Mouse (Mus musculus) layer of hippocampus, adult 9-10 months (tissue): Measurements from ENCODE around the gene Dgkd.
A peak's percentile ranks its signal among the peaks of the same experiment; 100 is the strongest.

Experiments
- DNase-seq: peaks from one replicate; pipeline ENCODE4 v3.0.0; 2022; ENCODE audit warnings: low spot score

Gene Dgkd

DNA sequence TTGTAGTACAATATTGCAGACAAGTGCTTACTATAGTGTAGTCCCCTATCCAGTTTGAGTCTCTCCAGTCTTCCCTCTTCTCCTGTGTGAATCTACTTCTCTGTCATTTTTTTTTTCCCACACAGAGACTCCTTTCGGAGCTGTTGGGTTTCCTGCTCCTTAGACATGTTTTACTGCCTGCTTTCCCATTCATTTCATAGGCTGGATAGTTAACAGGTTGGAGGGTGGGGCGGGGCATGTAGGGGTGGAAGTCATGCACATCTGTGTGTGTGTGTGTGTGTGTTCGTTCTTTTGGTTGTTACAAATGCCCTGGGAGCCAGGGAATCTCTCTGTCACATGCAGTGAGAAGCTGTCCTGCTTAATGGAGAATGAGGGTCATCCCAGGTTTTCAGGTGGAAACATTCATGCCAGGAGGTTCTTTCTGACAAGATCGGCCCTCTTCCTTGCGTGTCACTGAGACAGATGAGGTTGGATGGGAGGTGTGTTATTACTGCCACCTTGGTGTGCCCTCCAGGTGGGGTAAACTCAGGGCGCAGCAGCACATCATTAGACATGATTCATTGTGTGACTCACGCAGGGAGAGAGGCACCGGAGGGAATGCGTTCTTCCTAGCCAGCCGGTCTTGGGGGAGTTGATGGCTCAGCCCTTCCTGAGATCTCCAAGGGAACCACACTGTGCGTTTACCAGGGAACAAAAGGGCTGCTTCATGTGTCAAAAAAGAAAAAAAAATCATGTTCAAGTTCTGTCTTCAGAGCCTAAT is 4.7 kb upstream of the Dgkd start:
- no peak for DNase-seq

DNA sequence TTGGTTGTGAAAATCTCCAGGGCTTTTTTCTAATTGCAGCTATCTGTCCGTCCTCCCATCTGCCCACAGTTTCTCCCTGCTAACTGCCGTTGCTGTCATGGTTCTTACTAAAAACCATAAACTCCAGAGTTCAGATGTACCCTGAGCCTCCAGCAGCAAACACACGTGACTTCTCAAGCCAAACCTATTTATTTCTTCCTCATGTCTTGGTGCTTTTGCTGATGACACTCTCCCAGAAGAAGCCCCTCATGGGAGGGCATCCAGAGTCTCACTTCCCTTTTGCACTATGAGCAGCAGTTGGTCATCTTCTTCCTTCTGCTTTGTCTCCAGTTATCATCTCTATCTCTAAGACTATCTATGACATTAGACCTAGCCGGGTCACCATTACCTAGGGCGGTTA is 3.8 kb upstream of the Dgkd start:
- DNase-seq: no peak

DNA sequence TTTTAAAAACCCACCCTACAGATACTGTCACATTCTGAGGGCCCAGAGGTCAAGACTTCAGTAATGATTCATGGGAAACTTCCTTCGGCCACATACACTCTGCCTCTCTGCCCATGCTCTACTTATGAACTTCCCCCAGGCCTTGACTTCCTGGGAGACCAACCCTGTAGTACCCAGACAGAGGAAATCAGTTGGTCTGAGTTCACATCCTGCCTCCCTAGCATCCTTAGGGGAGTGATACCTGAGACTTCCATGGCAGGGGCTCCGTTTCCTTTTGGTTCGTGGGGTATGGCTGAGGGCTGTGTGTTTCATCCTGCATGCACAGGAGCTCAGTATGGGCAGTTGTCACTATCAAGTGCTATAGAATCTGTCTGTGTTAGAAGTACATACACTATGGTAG is 1.7 kb upstream of the Dgkd start:
- DNase-seq: no peak

- no peak for DNase-seq
These were observed 851 bp upstream of the Dgkd start for GRCm38 (mm10) chr1:87852081-87852790.

DNA sequence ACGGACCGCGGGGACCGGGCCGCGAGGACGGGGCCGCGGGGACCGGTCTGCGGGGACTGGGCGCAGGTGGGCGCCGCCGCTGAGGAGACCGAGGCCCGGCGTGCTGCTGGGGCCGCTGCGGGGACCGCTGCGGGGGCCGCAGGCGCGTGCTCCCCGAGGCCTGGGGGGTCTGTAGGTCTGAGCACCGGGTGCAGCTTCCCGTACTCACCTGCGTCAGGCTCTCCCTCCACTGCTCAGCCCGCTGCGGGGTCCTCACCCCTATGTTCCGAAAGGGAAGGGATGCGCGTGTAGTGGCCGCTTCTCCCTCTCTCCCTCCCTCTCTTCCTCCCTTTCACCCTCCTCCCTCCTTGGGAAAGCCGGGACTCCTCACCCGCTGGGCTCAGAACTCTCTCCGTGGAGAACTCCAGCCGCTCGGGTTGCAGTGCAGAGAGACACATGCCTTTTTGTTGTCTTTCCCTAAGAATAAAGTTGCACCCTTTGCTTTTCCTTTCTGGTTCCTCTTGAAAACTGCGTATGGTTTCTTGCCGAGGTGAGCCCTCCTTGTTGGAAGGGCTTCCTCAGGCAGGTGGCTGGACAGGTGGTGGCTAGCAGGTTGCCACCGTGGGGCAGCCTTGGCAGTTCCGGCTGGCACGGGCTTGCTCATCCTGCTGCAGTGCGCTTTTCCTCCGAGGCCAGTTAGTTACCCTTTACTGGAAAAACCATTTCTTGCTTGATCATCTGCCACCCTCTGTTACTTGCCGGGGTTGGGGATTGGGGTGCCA is 694 bp downstream of the Dgkd start:
- DNase-seq: no peak

DNA sequence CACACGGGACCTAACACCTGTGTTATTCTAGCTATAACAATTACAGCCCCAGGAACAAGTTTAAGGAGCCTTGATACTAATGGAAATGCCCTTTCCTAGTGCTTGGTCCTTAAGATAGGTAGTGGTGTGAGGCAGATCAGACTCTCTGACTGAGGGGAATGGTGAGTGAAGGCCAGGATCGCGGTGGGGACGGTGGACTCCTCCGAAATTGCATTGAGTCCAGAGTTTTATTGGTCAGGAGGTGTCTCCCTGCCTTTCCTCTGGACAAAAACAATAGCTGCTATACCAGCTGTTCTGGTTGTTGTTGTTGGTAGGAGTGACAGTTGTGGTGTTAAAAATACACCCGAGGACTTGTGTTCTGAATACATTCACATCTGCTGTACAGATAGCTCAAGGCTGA is 1.3 kb downstream of the Dgkd start:
- no peak for DNase-seq

DNA sequence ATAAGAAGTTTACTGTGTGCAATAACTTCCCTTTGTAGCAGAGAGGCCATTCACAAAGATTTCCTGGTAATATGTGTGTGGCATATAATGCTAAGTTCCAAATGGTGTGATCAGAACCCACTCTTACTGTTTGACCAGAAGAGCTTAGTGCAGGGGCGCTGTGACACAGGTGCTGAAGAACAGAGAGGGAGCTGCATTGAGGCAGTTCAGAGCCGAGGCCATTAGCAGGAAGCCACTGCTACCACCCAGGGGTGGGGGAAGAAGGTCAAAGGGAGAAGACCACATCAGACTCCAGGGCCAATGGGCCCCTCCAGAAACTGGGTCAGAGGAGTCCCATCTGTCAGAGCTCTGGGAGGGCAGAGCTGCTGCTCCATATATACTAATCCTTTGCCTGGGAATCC is 1.8 kb downstream of the Dgkd start:
- no peak for DNase-seq

GRCm38 (mm10) chr1:87855522-87855921 is 2.4 kb downstream of the Dgkd start:
- no peak for DNase-seq

GRCm38 (mm10) chr1:87856823-87857222 is 3.7 kb downstream of the Dgkd start:
- DNase-seq: no peak

- no peak for DNase-seq
These were observed 4.9 kb downstream of the Dgkd start for GRCm38 (mm10) chr1:87858031-87858430.

- DNase-seq: no peak
These were observed 5.4 kb downstream of the Dgkd start for GRCm38 (mm10) chr1:87858529-87858928.

- no peak for DNase-seq
These were observed 10.5 kb downstream of the Dgkd start for GRCm38 (mm10) chr1:87863602-87864001.

DNA sequence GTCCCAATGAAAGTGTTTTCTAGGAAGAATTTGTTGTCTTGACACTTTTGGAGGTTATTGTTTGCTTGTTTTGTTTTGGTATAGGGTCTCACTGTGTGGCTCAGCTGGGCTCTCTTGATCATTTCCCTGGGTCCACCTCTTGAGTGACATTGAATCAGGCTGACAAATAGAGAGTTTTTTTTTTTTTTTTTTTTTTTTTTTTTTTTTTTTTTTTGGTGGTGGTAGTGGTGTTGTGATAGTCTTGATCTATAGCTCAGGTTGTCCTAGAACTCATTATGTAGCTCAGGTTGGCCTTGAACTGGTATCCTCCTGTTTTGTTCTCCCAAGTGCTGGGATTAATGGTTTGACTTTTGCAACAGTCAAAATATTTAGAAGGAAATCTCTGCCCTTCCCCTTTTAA is 11.8 kb downstream of the Dgkd start:
- DNase-seq: no peak

GRCm38 (mm10) chr1:87866672-87867071 is 13.6 kb downstream of the Dgkd start:
- DNase-seq: no peak

DNA sequence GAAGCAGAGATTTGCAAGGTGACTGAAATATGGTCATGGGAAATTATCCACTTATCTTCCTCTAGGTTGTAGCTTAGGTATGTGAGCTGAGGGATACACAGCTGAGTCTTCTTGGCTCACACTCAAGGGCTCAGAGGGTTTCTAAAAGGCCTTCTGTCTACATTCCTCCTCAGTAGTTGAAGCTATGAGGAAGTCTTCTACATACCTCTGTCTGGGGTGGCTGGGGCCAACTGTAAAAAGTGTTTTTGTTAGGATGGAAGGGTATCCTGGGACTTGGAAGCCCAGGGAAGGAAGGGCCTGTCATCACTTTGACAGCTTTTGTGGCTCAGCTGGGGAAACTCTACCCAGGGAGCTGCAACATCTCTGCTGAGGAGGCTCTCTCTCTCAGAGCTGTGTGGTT is 18.5 kb downstream of the Dgkd start:
- DNase-seq: no peak

DNA sequence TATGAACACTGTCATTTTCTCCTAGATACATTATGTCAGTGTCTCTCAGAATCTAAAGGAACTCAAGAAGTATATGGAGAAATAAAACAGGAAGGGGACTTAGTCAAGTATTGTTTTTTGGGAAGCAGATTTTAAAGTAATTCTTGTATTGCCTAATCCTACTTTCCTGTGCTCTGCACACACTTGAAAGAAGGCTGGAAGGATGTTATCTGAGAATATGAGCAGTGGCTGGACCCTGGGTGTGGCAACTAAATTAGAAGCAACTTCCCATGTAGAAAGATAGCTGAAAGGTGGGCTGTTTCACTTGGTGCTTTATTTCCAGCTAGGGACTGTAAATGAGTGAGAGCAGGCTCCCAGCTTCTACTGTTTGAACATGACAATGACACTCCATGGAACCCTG is 20.0 kb downstream of the Dgkd start:
- DNase-seq: no peak

- no peak for DNase-seq
These were observed 23.0 kb downstream of the Dgkd start for GRCm38 (mm10) chr1:87876065-87876464.

DNA sequence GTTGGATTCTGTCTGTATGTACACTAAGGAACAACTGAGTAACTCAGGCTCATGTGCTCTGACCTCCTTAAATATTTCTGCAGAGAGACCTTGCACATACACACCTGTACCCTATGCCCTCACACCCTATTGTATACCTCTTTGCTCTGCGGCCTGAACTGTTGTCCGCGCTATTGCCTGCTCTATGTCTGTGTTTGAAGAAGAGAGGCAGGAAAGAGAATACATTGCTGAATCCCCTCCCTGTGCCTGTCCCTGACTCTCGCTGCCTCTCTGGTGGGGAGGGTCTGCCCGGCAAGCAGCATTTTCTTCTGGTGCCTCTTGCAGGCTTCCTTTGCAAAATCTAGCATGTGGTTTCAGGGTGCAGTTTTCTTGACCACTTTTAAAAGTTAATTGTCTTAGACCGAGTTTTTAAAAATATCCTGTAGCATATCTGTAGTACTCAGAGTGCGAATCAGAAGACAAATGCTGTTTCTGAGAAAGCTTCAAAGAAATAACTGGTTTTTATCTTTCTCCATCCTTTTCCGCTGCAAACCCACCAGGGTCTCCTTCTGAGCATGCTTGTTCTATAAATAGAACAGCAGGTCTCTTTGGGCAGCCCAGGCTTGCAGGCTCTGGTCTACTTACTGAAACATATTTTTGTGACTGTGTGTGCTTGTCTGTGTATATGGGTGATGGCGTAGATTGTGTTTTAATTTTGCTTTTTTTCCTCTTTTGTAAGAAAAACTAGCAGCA is 24.6 kb downstream of the Dgkd start:
- no peak for DNase-seq

- DNase-seq: no peak
These were observed 25.9 kb downstream of the Dgkd start for GRCm38 (mm10) chr1:87879034-87879433.

- DNase-seq: peak; percentile 88
These were observed 26.6 kb downstream of the Dgkd start for GRCm38 (mm10) chr1:87879494-87880325.

GRCm38 (mm10) chr1:87880326-87880627 is 27.2 kb downstream of the Dgkd start:
- no peak for DNase-seq

DNA sequence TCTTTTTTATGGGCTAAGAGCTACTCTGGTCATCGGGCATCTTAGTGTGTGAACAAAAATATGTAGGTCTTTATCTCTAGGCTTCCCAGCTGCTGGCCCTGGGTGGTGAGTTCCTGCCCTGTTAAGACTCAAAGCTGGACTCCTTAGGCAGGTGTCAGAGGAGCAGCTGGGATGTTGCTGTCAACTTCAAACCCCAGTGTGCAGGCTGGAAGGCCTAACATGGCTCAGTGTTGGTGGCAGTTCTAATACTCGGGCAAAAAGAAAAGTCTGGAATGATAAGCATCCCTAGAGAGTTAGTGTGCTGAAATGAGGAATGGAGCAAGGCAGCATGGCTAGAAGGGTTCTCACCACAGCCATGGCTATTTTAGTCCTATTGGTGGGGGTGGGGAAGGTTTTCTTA is 27.8 kb downstream of the Dgkd start:
- DNase-seq: no peak
